Mouse (Mus musculus) kidney, postnatal 4 days (tissue): ENCODE results near the gene Tbc1d17.
A peak's percentile ranks its signal among the peaks of the same experiment; 100 is the strongest.
"Not testable (repeated sequence)": the region's sequence is repeated elsewhere in the genome, so short reads cannot be mapped to it uniquely, and the experiment has no call there.

ENCODE experiments used
- DNase-seq, 2 experiments: peaks; one replicate each; pipeline ENCODE4 v3.0.0; 2021; ENCODE audit warnings: mixed read lengths in 2 of 2

Tbc1d17 gene

DNA sequence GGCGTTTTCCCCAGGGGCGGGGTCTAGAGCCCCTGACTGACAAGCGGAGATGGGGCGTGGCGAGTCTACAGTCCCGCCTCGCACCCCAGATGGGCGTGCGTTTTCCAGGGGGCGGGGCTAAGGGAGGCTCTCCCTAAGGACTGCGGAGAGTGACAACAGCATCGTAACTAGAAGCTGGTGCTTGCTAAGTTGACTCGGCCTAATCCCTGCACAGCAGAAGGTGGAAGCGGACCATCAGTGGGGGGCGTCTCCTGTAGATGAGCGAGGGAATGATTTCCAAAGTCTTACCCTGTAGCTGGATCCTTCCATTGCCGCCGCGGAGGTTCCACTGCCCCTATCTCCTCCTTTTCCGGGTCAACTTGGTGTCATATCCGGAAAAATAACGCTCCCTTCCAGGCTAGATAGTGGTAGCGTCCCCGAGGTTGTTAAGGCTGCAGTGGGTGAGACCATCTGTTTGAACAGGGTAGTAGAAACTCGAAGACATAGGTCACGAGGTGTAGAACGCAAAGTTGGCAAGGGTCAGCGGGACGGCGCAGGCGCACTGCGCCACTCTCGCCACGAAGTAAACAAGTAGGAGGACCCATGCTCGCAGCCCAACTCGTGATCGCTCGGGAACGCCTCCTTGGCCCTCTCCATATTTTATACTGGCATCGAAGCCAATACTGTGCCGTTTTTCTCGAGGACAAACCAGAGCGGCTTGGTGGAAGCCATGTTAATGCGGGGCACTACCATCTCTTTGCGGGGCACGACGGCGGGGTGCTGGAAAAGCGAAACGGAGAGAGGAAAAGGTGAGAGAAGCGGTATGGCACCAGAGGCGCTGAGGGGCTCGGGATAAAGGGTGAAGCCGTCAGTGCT, at the start of gene Tbc1d17, which contains the start of gene Akt1s1:
TSS of gene Tbc1d17 (minus strand) at position 519 of the 855 bp plus-strand sequence.
TSS of gene Akt1s1 (plus strand) at position 431 of the 855 bp plus-strand sequence.
- peak; percentile 97 to 98 for DNase-seq

- peak; percentile 73 to 79 for DNase-seq
These were observed 49.7 kb upstream of the Tbc1d17 start for GRCm38 (mm10) chr7:44898607-44899006.

GRCm38 (mm10) chr7:44896499-44896898, 47.6 kb upstream of the Tbc1d17 start:
- DNase-seq: no peak

DNA sequence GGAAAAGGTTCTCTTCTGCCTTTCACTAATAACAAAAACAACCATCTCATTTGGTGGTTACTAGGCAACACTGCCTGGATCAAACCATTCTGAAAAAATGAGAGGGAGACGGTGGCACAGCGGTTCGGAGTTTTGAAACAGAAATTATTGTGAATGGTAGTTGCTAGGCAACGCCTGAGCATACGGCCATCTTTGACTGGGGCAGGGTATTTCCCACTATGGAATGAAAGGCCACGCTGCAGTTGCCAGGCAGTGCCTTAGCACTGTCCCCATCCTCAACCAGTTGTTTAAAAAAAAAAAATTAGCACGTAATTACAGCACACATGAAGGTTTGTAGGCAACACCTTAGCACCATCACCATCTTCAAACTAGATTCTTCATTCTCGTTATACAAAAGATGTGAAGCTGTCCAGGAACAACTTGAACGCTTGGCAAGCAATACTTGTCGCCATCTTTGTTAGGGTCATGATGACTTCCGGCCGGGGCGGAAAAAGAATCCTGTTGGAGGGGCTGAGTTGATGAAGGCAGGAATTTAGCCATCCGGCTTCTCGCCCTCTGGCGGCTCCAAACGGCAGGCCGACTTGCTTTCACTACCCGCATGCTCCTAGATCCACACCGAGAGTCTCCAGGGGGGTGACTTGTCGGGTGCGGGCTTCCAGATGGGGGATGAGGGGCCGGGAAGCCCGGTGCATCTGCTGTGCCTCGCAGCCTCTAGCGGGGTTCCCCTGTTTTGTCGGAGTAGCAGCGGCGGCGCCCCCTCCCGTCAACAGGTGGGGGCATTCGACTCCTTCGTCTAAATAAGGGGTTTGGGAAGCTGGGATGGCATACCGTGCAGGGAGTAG, 46.9 kb upstream of the Tbc1d17 start, which contains the start of gene Fuz:
TSS of gene Fuz (plus strand) at position 487 of the 842 bp plus-strand sequence.
- peak; percentile 93 to 96 for DNase-seq

DNA sequence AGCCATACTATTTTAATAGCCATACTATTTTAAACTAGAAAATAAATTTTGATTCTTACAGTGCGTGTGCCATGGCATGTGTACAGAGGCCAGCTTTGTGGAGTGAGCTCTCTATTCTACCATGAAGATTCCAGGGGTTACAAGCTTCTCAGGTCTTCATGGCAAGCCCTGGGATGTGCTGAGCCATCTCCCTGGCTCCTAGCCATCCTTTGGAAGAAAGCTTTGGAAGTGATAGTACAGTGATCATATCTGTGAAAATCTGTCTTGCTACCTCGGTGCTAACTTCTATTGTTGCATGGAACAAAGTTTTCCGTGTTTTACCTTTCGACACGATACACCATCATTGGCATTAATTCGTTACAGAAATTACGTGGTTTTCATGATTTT, 46.3 kb upstream of the Tbc1d17 start:
- DNase-seq: no peak

DNA sequence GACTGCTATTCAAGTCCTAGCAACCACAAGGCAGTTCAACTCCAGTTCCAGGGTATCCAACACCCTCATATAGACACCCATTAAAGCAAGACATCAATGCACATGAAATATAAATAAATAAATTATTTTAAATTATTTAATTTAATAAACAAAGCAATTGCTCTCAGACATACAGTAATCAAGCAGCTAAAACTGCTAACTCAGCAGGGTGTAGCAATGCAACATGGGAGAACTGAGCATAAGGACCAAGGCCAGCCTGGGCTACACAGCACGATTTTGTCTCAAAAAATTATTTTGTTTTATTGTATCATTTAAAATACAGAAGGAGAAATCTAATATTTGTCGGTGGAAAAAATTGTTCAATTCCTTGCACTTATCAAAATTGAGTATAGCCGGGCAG, 45.3 kb upstream of the Tbc1d17 start:
- DNase-seq: no peak

DNA sequence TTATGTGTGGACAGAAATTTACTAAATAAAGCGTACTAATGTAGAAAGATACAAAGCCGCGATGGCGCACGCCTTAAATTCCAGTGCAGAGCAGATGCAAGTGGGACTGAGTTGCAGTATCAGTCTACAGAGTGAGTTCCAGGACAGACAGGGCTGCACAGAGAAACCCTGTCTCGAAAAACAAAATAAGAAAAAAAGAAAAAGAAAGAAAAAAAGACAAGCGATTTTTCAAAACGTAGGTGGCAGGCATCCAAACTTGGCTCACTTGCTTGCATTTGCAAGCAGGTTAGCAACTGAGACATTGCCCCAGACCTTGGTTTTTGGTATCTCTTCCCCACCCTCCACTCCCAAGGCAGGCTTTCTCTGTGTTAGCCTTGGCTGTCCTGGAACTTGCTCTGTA, 44.3 kb upstream of the Tbc1d17 start:
- DNase-seq: no peak

DNA sequence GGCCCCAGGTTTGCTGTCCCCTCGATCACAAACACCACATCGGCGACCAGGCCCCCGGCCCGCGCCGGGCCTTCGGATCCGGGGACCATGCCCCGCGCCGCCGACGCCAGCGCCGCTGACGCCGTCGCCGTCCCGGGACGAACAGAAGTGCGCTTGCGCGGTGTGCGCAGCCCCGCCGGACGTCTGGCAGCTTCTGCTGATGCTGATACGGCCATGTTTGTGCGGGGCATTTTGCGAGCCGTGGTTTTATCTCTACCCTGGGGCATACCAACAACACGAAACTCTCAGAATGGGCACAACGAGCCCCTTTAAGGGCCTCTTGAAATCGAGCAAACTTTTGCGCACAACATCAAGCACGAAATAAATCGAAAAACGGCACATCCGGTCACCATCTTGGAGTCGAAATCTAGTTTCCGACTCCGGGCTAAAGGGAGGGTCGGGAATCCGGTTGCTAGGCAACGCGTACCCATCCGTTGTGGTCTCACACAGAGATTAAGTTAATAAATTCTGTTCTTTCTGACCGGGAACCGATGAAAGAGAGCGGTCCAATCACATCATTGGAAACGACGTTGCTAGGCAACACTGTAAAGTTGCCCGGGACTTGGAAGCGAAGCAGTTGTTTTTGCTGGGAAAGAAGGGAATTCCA, 43.5 kb upstream of the Tbc1d17 start, which contains the start of gene Med25:
TSS of gene Med25 (minus strand) at position 437 of the 646 bp plus-strand sequence.
- peak; percentile 93 to 96 for DNase-seq

- peak in 1 of 2 experiments; percentile 40 for DNase-seq
These were observed 42.7 kb upstream of the Tbc1d17 start for GRCm38 (mm10) chr7:44891611-44892010.

- no peak for DNase-seq
These were observed 41.9 kb upstream of the Tbc1d17 start for GRCm38 (mm10) chr7:44890737-44891136.

DNA sequence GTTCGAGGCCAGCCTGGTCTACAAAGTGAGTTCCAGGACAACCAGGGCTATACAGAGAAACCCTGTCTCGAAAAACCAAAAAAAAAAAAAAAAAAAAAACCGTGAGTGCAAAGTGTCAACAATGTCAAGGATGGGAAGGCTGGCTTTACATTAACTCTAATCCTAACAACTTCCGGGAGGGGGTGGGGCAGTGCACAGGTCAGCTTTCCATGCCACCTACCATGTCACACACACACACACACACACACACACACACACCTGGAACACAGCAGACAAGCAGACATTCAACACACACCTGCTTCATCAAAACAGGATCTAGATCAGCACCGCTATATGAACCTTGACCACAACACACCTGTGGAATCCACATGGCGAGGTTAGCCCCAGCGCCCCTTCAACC, 41.3 kb upstream of the Tbc1d17 start:
- DNase-seq: peak; percentile 52 to 61

DNA sequence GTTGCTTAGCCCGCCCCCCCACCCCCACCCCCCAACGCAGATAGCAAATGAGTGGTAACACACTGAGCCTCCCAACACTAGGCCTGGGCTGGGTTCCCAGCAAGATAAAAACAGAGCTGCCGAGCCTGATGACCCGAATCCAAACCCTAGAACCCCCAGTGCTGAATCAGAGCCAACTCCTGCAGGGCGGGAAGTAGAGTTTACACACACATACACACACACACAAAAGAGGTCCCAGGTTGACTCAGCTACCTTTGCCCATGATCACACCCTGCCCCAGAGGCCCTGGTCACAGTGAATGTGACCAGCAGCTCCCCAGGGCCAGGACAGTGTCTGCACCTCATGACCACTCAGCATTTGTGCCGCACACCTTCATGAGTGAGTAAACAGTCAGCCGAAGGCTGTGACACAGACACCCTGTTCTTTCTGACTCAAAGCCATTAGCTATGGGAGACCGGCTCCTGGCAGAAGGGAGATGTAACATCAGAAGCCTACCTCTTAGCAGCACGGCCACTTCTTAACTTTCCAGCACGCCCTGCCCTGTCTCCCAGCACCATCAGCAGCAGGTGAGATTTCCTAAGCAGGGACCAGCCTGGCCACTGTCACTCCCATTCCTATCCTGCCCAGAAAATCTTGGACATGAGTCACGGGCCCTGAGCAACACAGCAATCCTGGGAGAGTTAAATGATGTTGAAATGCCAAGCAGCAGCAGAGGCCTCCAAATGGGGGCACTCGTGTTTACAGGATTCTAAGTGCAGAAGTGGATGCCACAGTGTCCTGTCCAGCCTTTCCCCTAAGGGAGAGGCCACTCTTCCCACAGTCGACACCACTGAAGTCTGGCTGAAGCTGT, 39.6 kb upstream of the Tbc1d17 start:
- no peak for DNase-seq

DNA sequence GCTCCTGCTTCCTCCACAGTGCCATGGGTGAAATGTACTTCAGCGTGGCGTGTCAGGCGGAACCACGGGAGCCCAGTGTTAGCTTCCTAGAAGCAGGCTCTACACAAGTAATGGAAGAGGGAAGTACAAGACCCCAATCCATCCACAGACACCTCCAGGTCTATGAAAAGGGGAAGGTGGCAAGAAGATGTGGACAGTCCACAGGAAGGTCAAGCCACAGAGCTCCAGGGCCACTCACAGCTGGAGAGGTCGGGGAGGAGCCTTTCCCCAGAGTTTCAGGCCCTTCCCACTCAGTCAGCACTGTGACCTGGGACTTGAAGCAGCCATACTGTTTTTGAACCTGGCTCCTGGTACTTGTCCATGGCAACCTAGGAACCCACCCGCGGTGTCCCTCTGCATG, 38.1 kb upstream of the Tbc1d17 start:
- no peak for DNase-seq

- no peak for DNase-seq
These were observed 35.8 kb upstream of the Tbc1d17 start for GRCm38 (mm10) chr7:44884637-44885036.

DNA sequence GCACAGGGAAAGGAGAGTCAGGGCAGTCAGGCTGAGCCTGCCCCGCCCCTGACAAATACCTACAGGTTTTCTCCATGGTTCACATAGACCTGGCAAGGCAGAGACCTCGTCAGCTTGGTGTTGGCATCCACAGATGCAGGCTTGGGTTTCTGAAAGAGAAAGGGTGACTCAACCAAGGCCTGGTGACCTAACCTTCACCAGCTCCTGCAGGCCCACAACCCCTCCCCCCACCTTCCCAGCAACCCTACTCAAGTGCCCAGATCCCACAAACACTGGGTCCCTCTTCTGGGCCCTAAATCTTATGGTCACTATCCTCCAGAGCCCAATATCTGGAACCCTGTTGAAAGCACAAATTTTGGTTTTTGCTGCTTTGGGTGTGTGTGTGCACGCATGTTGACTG, 34.2 kb upstream of the Tbc1d17 start:
- DNase-seq: no peak

GRCm38 (mm10) chr7:44877833-44878232, 29.0 kb upstream of the Tbc1d17 start:
- DNase-seq: no peak

DNA sequence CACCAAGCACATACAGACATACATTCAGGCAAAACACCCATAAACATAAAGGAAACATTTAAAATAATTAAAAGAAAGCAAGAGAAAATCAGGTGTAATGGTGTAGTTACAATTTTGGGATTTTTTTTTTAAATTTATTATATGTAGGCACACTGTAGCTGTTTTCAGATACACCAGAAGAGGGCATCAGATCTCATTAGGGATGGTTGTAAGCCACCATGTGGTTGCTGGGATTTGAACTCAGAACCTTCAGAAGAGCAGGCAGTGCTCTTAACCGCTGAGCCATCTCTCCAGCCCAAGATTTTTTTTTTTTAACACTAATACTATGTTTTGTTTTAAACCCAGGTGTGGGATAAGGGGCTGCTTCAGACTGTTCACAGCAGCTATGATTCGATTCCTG, 22.9 kb upstream of the Tbc1d17 start:
- not testable (repeated sequence) for DNase-seq

DNA sequence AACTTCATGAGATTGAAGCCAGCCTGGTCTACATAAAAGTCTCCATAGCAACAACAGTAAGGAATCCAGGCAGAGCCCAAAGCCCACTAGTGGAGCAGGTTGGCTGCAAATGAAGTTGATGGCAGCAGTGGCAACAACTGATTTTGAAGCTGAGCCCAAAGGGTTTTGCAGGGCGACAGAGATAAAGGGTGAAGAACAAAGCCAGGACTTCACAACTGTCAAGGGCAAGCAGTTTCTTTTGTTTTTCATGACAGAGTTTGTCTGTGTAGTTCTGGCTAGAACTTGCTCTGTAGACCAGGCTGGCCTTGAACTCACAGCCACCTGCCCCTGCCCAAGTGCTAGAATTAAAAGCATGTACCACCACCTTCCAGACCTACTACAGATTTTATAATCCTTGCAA, 22.3 kb upstream of the Tbc1d17 start:
- DNase-seq: no peak

- no peak for DNase-seq
These were observed 21.7 kb upstream of the Tbc1d17 start for GRCm38 (mm10) chr7:44870614-44871013.

GRCm38 (mm10) chr7:44869697-44870528, 21.0 kb upstream of the Tbc1d17 start, which contains the start of gene Ptov1:
Ptov1 (minus strand) TSS chr7:44869788.
- peak; percentile 92 to 95 for DNase-seq
